29 mouse cellular contexts compared by ENCODE assay signal in genomic region chr13:113032831-113033230, GRCm38 (mm10). TPM values are rescaled to one million over a fixed set of nuclear protein-coding genes. Genes with fewer than 3 reads are reported as not detected.
DNase-seq lines count a peak whose midpoint lies in the region; ATAC-seq and TF ChIP-seq lines count a peak whose summit lies in the region.
"Had no signal": no experiment of that assay in that cellular context is flagged by ENCODE, and none has a peak within 500 bp of the region (broad histone marks: within the 10 kb centered on the region; RNA-seq: fewer than 3 reads in every experiment).

No protein-coding gene starts in this region.

- H3K36me3 ChIP-seq in forebrain, postnatal 0 days (ENCODE audit: insufficient read depth) = no peaks in the 10 kb centered on the region
- no peaks in the 10 kb centered on the region for H3K36me3 ChIP-seq in forebrain, embryonic 16.5 days (ENCODE audit: control insufficient read depth, insufficient read depth)
- H3K36me3 ChIP-seq in hindbrain, embryonic 14.5 days (replicated peaks; ENCODE audit: control insufficient read depth, insufficient read depth) = no peaks in the 10 kb centered on the region
- no peaks in the 10 kb centered on the region for H3K36me3 ChIP-seq in hindbrain, embryonic 16.5 days (ENCODE audit: control insufficient read depth, insufficient read depth, low read length)
- H3K36me3 ChIP-seq in neural tube, embryonic 13.5 days = no peaks in the 10 kb centered on the region
- H3K36me3 ChIP-seq: embryonic facial prominence, embryonic 12.5 days had no signal

- no peak overlapping the region for H3K9ac ChIP-seq in forebrain, postnatal 0 days
- H3K9ac ChIP-seq in forebrain, embryonic 16.5 days (replicated peaks; ENCODE audit: low read depth, low read length) = no peak overlapping the region
- H3K9ac ChIP-seq in hindbrain, embryonic 14.5 days = no peak overlapping the region
- H3K9ac ChIP-seq in hindbrain, embryonic 16.5 days (ENCODE audit: low read depth, low read length) = no peak overlapping the region
- H3K9ac ChIP-seq in neural tube, embryonic 13.5 days = no peak overlapping the region
- H3K9ac ChIP-seq: liver, embryonic 14.5 days had no signal

- no peak for ATAC-seq in forebrain, postnatal 0 days
- no peak for ATAC-seq in forebrain, embryonic 16.5 days
- ATAC-seq in hindbrain, embryonic 14.5 days (ENCODE audit: low FRiP score) = no peak
- no peak for ATAC-seq in hindbrain, embryonic 16.5 days
- no peak for ATAC-seq in neural tube, embryonic 13.5 days (ENCODE audit: low read depth)
- ATAC-seq: CD4-positive, CD25-positive, alpha-beta regulatory T cell, adult 4 months; inflammation-experienced regulatory T-cells, adult 6 months had no signal

- H3K4me2 ChIP-seq in forebrain, postnatal 0 days (ENCODE audit: low read depth) = no peak overlapping the region
- no peak overlapping the region for H3K4me2 ChIP-seq in forebrain, embryonic 16.5 days (ENCODE audit: low read length)
- H3K4me2 ChIP-seq in hindbrain, embryonic 14.5 days (replicated peaks) = peak overlapping the region; percentile 62
- H3K4me2 ChIP-seq in hindbrain, embryonic 16.5 days (ENCODE audit: low read length) = no peak overlapping the region; the same call in 1 of the 2 replicates
- H3K4me2 ChIP-seq in neural tube, embryonic 13.5 days = peak overlapping the region; percentile 80; the same call in 1 of the 2 replicates

- DNase-seq in forebrain, postnatal 0 days = no peak
- DNase-seq in hindbrain, embryonic 14.5 days (ENCODE audit: low spot score) = no peak
- no peak for DNase-seq in neural tube, embryonic 10.5 days (ENCODE audit: extremely low spot score, low spot score)
- no peak for DNase-seq in left cerebral cortex, adult 8-10 months (ENCODE audit: low spot score in 2 of 2)
- DNase-seq: adrenal gland, postnatal 25 days; cerebellum, adult 11-12 months; heart, postnatal 36 days; kidney, adult 11 months; kidney, postnatal 14 days; liver; lung, postnatal 10 days had no signal

- H3K27ac ChIP-seq in forebrain, postnatal 0 days (ENCODE audit: low read depth, low read length) = no peak overlapping the region
- H3K27ac ChIP-seq in forebrain, embryonic 16.5 days (ENCODE audit: low read length) = no peak overlapping the region
- H3K27ac ChIP-seq in hindbrain, embryonic 14.5 days = no peak overlapping the region
- H3K27ac ChIP-seq in hindbrain, embryonic 16.5 days (ENCODE audit: low read depth, low read length) = no peak overlapping the region
- H3K27ac ChIP-seq in neural tube, embryonic 13.5 days (replicated peaks) = no peak overlapping the region
- H3K27ac ChIP-seq: liver, embryonic 14.5 days; macrophage had no signal

- TF ChIP-seq CTCF in forebrain, postnatal 0 days (IDR thresholded peaks at IDR 0.05; ENCODE audit: low read depth) = no peak

- H3K27me3 ChIP-seq in forebrain, postnatal 0 days (ENCODE audit: insufficient read depth, low read length) = no peaks in the 10 kb centered on the region; the same call in 1 of the 2 replicates
- peaks cover 9% of the 10 kb centered on the region for H3K27me3 ChIP-seq in forebrain, embryonic 16.5 days (replicated peaks; ENCODE audit: control insufficient read depth, insufficient read depth, low read length)
- peaks cover 35% of the 10 kb centered on the region for H3K27me3 ChIP-seq in hindbrain, embryonic 14.5 days (ENCODE audit: control insufficient read depth, insufficient read depth, low read length)
- H3K27me3 ChIP-seq in hindbrain, embryonic 16.5 days (replicated peaks; ENCODE audit: control insufficient read depth, insufficient read depth, low read length) = peaks cover 20% of the 10 kb centered on the region
- H3K27me3 ChIP-seq in neural tube, embryonic 13.5 days = peaks cover 78% of the 10 kb centered on the region

- H3K4me3 ChIP-seq in forebrain, postnatal 0 days (ENCODE audit: low read depth, low read length) = peak overlapping the region; percentile 67; the same call in 1 of the 2 replicates
- no peak overlapping the region for H3K4me3 ChIP-seq in forebrain, embryonic 16.5 days (replicated peaks; ENCODE audit: low read length)
- H3K4me3 ChIP-seq in hindbrain, embryonic 14.5 days (replicated peaks; ENCODE audit: low read length) = no peak overlapping the region
- H3K4me3 ChIP-seq in hindbrain, embryonic 16.5 days (ENCODE audit: low read length) = no peak overlapping the region
- H3K4me3 ChIP-seq in neural tube, embryonic 13.5 days = no peak overlapping the region

- peaks cover 10% of the 10 kb centered on the region; the same call in 1 of the 2 replicates for H3K4me1 ChIP-seq in forebrain, postnatal 0 days (ENCODE audit: insufficient read depth)
- H3K4me1 ChIP-seq in forebrain, embryonic 16.5 days (replicated peaks; ENCODE audit: control insufficient read depth, insufficient read depth, low read length) = peaks cover 20% of the 10 kb centered on the region
- 0 out of 2 replicates have a peak, but pooled peaks cover 7% of the 10 kb centered on the region for H3K4me1 ChIP-seq in hindbrain, embryonic 14.5 days (replicated peaks; ENCODE audit: control insufficient read depth, insufficient read depth, low read length)
- H3K4me1 ChIP-seq in hindbrain, embryonic 16.5 days (ENCODE audit: control insufficient read depth, insufficient read depth, low read depth, low read length) = peaks cover 15% of the 10 kb centered on the region
- peaks cover 26% of the 10 kb centered on the region for H3K4me1 ChIP-seq in neural tube, embryonic 13.5 days (replicated peaks)

- H3K9me3 ChIP-seq in forebrain, postnatal 0 days (ENCODE audit: low read length) = no peaks in the 10 kb centered on the region
- no peaks in the 10 kb centered on the region for H3K9me3 ChIP-seq in forebrain, embryonic 16.5 days (ENCODE audit: control insufficient read depth, low read length)
- H3K9me3 ChIP-seq in hindbrain, embryonic 14.5 days (ENCODE audit: control insufficient read depth, low read length) = no peaks in the 10 kb centered on the region
- no peaks in the 10 kb centered on the region for H3K9me3 ChIP-seq in hindbrain, embryonic 16.5 days (ENCODE audit: control insufficient read depth, low read length)
- H3K9me3 ChIP-seq in neural tube, embryonic 13.5 days = no peaks in the 10 kb centered on the region
- H3K9me3 ChIP-seq: embryonic facial prominence, embryonic 12.5 days had no signal

RNA-seq across cellular contexts. Expression of gene Cdc20b, which starts 2.1 kb away (rescaled TPM):
- 1.0 and 1.8 TPM in 2 replicates for total RNA-seq in forebrain, postnatal 0 days (2014; rRNA removed)
- 0.31 and 0.97 TPM in 2 replicates for polyA plus RNA-seq in forebrain, postnatal 0 days (2015; fragmentation: Nextera tagmentation; extraction: Ambion mirVana)
- polyA plus RNA-seq in forebrain, embryonic 16.5 days (2015; fragmentation: Nextera tagmentation; extraction: Ambion mirVana) = 0.33 TPM in 1 of 2 replicates, not detected in the other
- 0.17 and 0.96 TPM in 2 replicates for polyA plus RNA-seq in hindbrain, embryonic 14.5 days (2014; fragmentation: Nextera tagmentation; extraction: Ambion mirVana)
- 0.56 and 0.86 TPM in 2 replicates for polyA plus RNA-seq in hindbrain, embryonic 16.5 days (2015; fragmentation: Nextera tagmentation; extraction: Ambion mirVana)
- polyA plus RNA-seq in neural tube, embryonic 13.5 days (2015; fragmentation: Nextera tagmentation; extraction: Ambion mirVana) = not detected in 2 replicates
- not detected for total RNA-seq in left cerebral cortex, adult 8-10 months (2022)
- total RNA-seq: adrenal gland, adult 18-20 months; adrenal gland, postnatal 25 days; gastrocnemius, adult 8-10 months; gastrocnemius, postnatal 4 days; heart, adult 8-10 months; heart, postnatal 36 days; left cerebral cortex, postnatal 14 days; megakaryocyte-erythroid progenitor cell, adult 5-6 weeks had no signal
- polyA plus RNA-seq: CD4-positive, CD25-positive, alpha-beta regulatory T cell, adult 4 months; embryonic facial prominence, embryonic 12.5 days; inflammation-experienced regulatory T-cells, adult 6 months; kidney, embryonic 14.5 days; limb, embryonic 11.5 days; macrophage; neural tube, embryonic 11.5 days; urinary bladder, adult 2 months had no signal

RNA-seq across cellular contexts. Expression of gene Gpx8, which starts 13.4 kb away (rescaled TPM):
- 27.3 and 28.3 TPM in 2 replicates for total RNA-seq in forebrain, postnatal 0 days (2014; rRNA removed)
- polyA plus RNA-seq in forebrain, postnatal 0 days (2015; fragmentation: Nextera tagmentation; extraction: Ambion mirVana) = 41.7 and 47.6 TPM in 2 replicates
- 39.0 and 44.8 TPM in 2 replicates for polyA plus RNA-seq in forebrain, embryonic 16.5 days (2015; fragmentation: Nextera tagmentation; extraction: Ambion mirVana)
- polyA plus RNA-seq in hindbrain, embryonic 14.5 days (2014; fragmentation: Nextera tagmentation; extraction: Ambion mirVana) = 58.6 and 67.1 TPM in 2 replicates
- 60.3 and 64.8 TPM in 2 replicates for polyA plus RNA-seq in hindbrain, embryonic 16.5 days (2015; fragmentation: Nextera tagmentation; extraction: Ambion mirVana)
- 81.0 and 94.9 TPM in 2 replicates for polyA plus RNA-seq in neural tube, embryonic 13.5 days (2015; fragmentation: Nextera tagmentation; extraction: Ambion mirVana)
- 1 to 10 TPM; 4.3 to 8.4 (median 6.3) TPM for total RNA-seq in left cerebral cortex, adult 8-10 months (2022)
- total RNA-seq: megakaryocyte-erythroid progenitor cell, adult 5-6 weeks had no signal
- polyA plus RNA-seq: CD4-positive, CD25-positive, alpha-beta regulatory T cell, adult 4 months; inflammation-experienced regulatory T-cells, adult 6 months; macrophage had no signal

RNA-seq across cellular contexts. Expression of gene Mcidas, which starts 39.2 kb away (rescaled TPM):
- total RNA-seq in forebrain, postnatal 0 days (2014; rRNA removed) = 0.85 and 1.8 TPM in 2 replicates
- polyA plus RNA-seq in forebrain, postnatal 0 days (2015; fragmentation: Nextera tagmentation; extraction: Ambion mirVana) = 0.75 and 1.9 TPM in 2 replicates
- polyA plus RNA-seq in forebrain, embryonic 16.5 days (2015; fragmentation: Nextera tagmentation; extraction: Ambion mirVana) = 0.20 and 0.66 TPM in 2 replicates
- 0.86 and 1.2 TPM in 2 replicates for polyA plus RNA-seq in hindbrain, embryonic 14.5 days (2014; fragmentation: Nextera tagmentation; extraction: Ambion mirVana)
- 0.55 and 0.62 TPM in 2 replicates for polyA plus RNA-seq in hindbrain, embryonic 16.5 days (2015; fragmentation: Nextera tagmentation; extraction: Ambion mirVana)
- polyA plus RNA-seq in neural tube, embryonic 13.5 days (2015; fragmentation: Nextera tagmentation; extraction: Ambion mirVana) = 0.10 and 0.12 TPM in 2 replicates
- 1 to 10 TPM in 1 of 4 experiments, under 1 TPM in 3; 0.74 to 1.3 (median 0.86) TPM for total RNA-seq in left cerebral cortex, adult 8-10 months (2022)
- total RNA-seq: adrenal gland, adult 18-20 months; adrenal gland, postnatal 25 days; gastrocnemius, adult 8-10 months; gastrocnemius, postnatal 4 days; heart, adult 8-10 months; heart, postnatal 36 days; megakaryocyte-erythroid progenitor cell, adult 5-6 weeks had no signal
- polyA plus RNA-seq: inflammation-experienced regulatory T-cells, adult 6 months; kidney, embryonic 14.5 days; limb, embryonic 11.5 days; liver, embryonic 14.5 days; macrophage; neural tube, embryonic 11.5 days had no signal

RNA-seq across cellular contexts. Expression of gene Ccno, which starts 45.2 kb away (rescaled TPM):
- 3.0 and 6.8 TPM in 2 replicates for total RNA-seq in forebrain, postnatal 0 days (2014; rRNA removed)
- 2.6 and 3.3 TPM in 2 replicates for polyA plus RNA-seq in forebrain, postnatal 0 days (2015; fragmentation: Nextera tagmentation; extraction: Ambion mirVana)
- 0.51 and 1.4 TPM in 2 replicates for polyA plus RNA-seq in forebrain, embryonic 16.5 days (2015; fragmentation: Nextera tagmentation; extraction: Ambion mirVana)
- polyA plus RNA-seq in hindbrain, embryonic 14.5 days (2014; fragmentation: Nextera tagmentation; extraction: Ambion mirVana) = 1.0 and 2.1 TPM in 2 replicates
- 0.98 and 1.2 TPM in 2 replicates for polyA plus RNA-seq in hindbrain, embryonic 16.5 days (2015; fragmentation: Nextera tagmentation; extraction: Ambion mirVana)
- 0.25 TPM in 1 of 2 replicates, not detected in the other for polyA plus RNA-seq in neural tube, embryonic 13.5 days (2015; fragmentation: Nextera tagmentation; extraction: Ambion mirVana)
- 1 to 10 TPM; 1.8 to 3.6 (median 3.1) TPM for total RNA-seq in left cerebral cortex, adult 8-10 months (2022)
- total RNA-seq: gastrocnemius, adult 8-10 months had no signal
- polyA plus RNA-seq: CD4-positive, CD25-positive, alpha-beta regulatory T cell, adult 4 months; inflammation-experienced regulatory T-cells, adult 6 months; macrophage had no signal

Comparison
In these comparisons a context has a peak if more than half of its experiments do, and no peak if none do; other contexts are left out.
1. H3K4me2 ChIP-seq: peak in hindbrain, embryonic 14.5 days (single experiment) and neural tube, embryonic 13.5 days (single experiment); none in forebrain, postnatal 0 days (single experiment), forebrain, embryonic 16.5 days (single experiment) and hindbrain, embryonic 16.5 days (single experiment).